Mouse (Mus musculus): ENCODE results near the gene Zranb3. TPM values are rescaled to one million over a fixed set of nuclear protein-coding genes. Genes with fewer than 3 reads are reported as not detected.
"Not testable (repeated sequence)": the region's sequence is repeated elsewhere in the genome, so short reads cannot be mapped to it uniquely, and the experiment has no call there.

Gene Zranb3
- polyA plus RNA-seq, 1 experiment from 2014 or later, result 1.4 TPM

- DNase-seq (ENCODE audit: low spot score) (no peak), ATAC-seq (ENCODE audit: low FRiP score, low TSS enrichment) (no peak)
- H3K27me3 ChIP-seq (ENCODE audit: control insufficient read depth, insufficient read depth, low read length), result no peaks in the 10 kb centered on the region
- no peak overlapping the region for H3K4me3 ChIP-seq (ENCODE audit: low read depth, low read length)
- WGBS, result 90% methylated on average over 2 of the region's 2 CpGs
- TF ChIP-seq EP300 (optimal IDR thresholded peaks at IDR 0.05), result no peak
- no peak for TF ChIP-seq CTCF (IDR thresholded peaks at IDR 0.05; ENCODE audit: low read depth)
- no peaks in the 10 kb centered on the region for H3K9me3 ChIP-seq (ENCODE audit: control insufficient read depth, low read length)
- no peaks in the 10 kb centered on the region for H3K36me3 ChIP-seq (ENCODE audit: control insufficient read depth, insufficient read depth, low read length)
- H3K9ac ChIP-seq (ENCODE audit: low read length), result no peak overlapping the region
- no peaks in the 10 kb centered on the region for H3K4me1 ChIP-seq (replicated peaks; ENCODE audit: control insufficient read depth, insufficient read depth)
- no peak overlapping the region for H3K27ac ChIP-seq (replicated peaks)
- no peak overlapping the region for H3K4me2 ChIP-seq (replicated peaks; ENCODE audit: low read depth)
Observed at GRCm38 (mm10) chr1:128009751-128010150, 93.1 kb downstream of the Zranb3 start.

GRCm38 (mm10) chr1:128006042-128006600, 96.7 kb downstream of the Zranb3 start:
- DNase-seq (ENCODE audit: low spot score); H3K36me3 ChIP-seq (ENCODE audit: control insufficient read depth, insufficient read depth, low read length); H3K4me2 ChIP-seq (replicated peaks; ENCODE audit: low read depth); H3K9ac ChIP-seq (ENCODE audit: low read length); ATAC-seq (ENCODE audit: low FRiP score, low TSS enrichment); H3K9me3 ChIP-seq (ENCODE audit: control insufficient read depth, low read length); H3K27me3 ChIP-seq (ENCODE audit: control insufficient read depth, insufficient read depth, low read length); H3K4me3 ChIP-seq (ENCODE audit: low read depth, low read length); H3K4me1 ChIP-seq (replicated peaks; ENCODE audit: control insufficient read depth, insufficient read depth); H3K27ac ChIP-seq (replicated peaks): not testable (repeated sequence)
- 88% methylated on average over 11 of the region's 11 CpGs for WGBS

DNA sequence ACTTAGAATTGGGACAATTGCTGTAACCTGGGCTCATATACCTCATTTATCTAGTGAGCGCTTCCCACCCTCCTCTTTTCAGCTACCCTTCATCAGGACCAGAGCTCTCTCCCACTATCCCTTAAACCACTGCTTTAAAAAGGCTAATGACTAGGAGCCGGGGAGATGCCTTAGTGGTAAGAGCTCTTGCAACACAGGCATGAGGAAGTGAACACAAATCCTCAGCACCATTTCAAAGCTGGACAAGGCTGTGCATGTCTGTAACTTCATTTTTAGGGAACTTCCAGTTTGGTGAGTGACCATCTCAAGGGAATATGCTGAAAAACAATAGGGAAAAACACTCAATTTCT, 98.5 kb downstream of the Zranb3 start:
- no peak for ATAC-seq (ENCODE audit: low FRiP score, low TSS enrichment)

DNA sequence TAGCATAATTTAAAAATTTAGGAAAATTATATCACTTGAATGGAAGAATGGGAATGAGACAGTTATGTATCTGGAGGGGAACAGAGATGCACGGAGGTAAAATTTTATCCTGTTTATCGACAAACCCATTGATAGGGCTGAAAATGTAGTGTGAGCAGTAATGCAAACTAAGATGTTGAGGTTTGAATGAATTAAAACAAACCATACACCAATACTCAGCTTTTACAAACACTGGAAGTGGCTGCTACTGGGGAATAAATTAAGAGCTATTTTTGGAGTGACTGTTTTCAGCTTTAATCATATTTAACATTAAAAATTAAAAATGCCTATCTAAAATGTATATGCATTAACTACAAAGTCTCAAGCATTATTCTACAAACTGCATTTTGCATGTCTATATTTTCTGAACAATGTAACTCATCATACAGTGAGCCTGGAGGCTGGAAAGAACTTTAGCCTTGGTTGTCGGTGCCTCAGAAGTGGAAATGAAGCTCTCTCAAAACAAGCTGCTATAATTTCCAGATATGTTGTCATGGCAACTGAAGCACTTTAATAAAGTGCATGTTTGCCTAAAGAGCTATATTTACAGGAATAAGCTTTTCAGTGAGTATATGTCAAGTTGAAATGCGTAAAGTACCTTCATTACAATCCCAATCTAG, 99.0 kb downstream of the Zranb3 start:
- Histone ChIP-seq H3K9me3 (ENCODE audit: control insufficient read depth, low read length) (no peaks in the 10 kb centered on the region), H3K4me3 (ENCODE audit: low read depth, low read length) (no peak overlapping the region), H3K4me2 (replicated peaks; ENCODE audit: low read depth) (no peak overlapping the region), H3K27ac (replicated peaks) (no peak overlapping the region), H3K4me1 (replicated peaks; ENCODE audit: control insufficient read depth, insufficient read depth) (no peaks in the 10 kb centered on the region), H3K9ac (ENCODE audit: low read length) (no peak overlapping the region), H3K27me3 (ENCODE audit: control insufficient read depth, insufficient read depth, low read length) (no peaks in the 10 kb centered on the region), H3K36me3 (ENCODE audit: control insufficient read depth, insufficient read depth, low read length) (no peaks in the 10 kb centered on the region)
- DNase-seq (ENCODE audit: low spot score), result no peak
- 83% methylated on average over 4 of the region's 4 CpGs for WGBS
- ATAC-seq (ENCODE audit: low FRiP score, low TSS enrichment), result no peak
- TF ChIP-seq CTCF (IDR thresholded peaks at IDR 0.05; ENCODE audit: low read depth), result no peak
- TF ChIP-seq EP300 (optimal IDR thresholded peaks at IDR 0.05), result no peak

More for the DNA sequence above, 98.5 kb downstream of the Zranb3 start:
- no peak overlapping the region for H3K4me3 ChIP-seq (ENCODE audit: low read depth, low read length)
- no peaks in the 10 kb centered on the region for H3K36me3 ChIP-seq (ENCODE audit: control insufficient read depth, insufficient read depth, low read length)
- H3K9me3 ChIP-seq (ENCODE audit: control insufficient read depth, low read length), result no peaks in the 10 kb centered on the region
- no peak overlapping the region for H3K9ac ChIP-seq (ENCODE audit: low read length)
- no peaks in the 10 kb centered on the region for H3K27me3 ChIP-seq (ENCODE audit: control insufficient read depth, insufficient read depth, low read length)
- 73% methylated on average over 2 of the region's 2 CpGs for WGBS
- H3K4me2 ChIP-seq (replicated peaks; ENCODE audit: low read depth), result no peak overlapping the region
- TF ChIP-seq EP300 (optimal IDR thresholded peaks at IDR 0.05), result no peak
- TF ChIP-seq CTCF (IDR thresholded peaks at IDR 0.05; ENCODE audit: low read depth), result no peak
- H3K4me1 ChIP-seq (replicated peaks; ENCODE audit: control insufficient read depth, insufficient read depth), result no peaks in the 10 kb centered on the region
- H3K27ac ChIP-seq (replicated peaks), result no peak overlapping the region
- DNase-seq (ENCODE audit: low spot score), result no peak

DNA sequence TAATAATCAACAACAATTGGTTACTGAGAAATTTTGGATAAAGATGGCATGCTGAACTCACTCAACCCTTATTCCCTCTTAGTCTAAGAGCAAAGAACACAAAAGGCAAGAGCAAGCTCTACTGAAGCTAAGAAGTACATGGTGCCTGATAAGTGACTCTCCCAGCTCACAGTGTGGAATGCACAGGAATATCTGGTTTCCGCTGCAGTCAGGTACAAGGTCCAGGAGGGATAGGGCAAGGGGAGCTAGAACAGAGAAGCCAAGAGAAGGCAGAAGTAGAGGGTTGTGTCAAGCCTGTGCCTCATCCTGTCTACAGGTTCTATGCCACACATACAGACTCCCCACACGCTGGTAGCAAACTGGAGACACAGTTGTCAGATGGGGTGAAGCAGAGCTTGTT, 100.7 kb downstream of the Zranb3 start:
- Histone ChIP-seq H3K4me2 (replicated peaks; ENCODE audit: low read depth) (no peak overlapping the region), H3K27ac (replicated peaks) (no peak overlapping the region), H3K4me1 (replicated peaks; ENCODE audit: control insufficient read depth, insufficient read depth) (no peaks in the 10 kb centered on the region), H3K27me3 (ENCODE audit: control insufficient read depth, insufficient read depth, low read length) (no peaks in the 10 kb centered on the region), H3K9me3 (ENCODE audit: control insufficient read depth, low read length) (no peaks in the 10 kb centered on the region), H3K36me3 (ENCODE audit: control insufficient read depth, insufficient read depth, low read length) (no peaks in the 10 kb centered on the region), H3K9ac (ENCODE audit: low read length) (no peak overlapping the region), H3K4me3 (ENCODE audit: low read depth, low read length) (no peak overlapping the region)
- TF ChIP-seq CTCF (IDR thresholded peaks at IDR 0.05; ENCODE audit: low read depth) (no peak), EP300 (optimal IDR thresholded peaks at IDR 0.05) (no peak)
- WGBS, result 97% methylated on average over 2 of the region's 2 CpGs
- ATAC-seq (ENCODE audit: low FRiP score, low TSS enrichment), result no peak
- no peak for DNase-seq (ENCODE audit: low spot score)

DNA sequence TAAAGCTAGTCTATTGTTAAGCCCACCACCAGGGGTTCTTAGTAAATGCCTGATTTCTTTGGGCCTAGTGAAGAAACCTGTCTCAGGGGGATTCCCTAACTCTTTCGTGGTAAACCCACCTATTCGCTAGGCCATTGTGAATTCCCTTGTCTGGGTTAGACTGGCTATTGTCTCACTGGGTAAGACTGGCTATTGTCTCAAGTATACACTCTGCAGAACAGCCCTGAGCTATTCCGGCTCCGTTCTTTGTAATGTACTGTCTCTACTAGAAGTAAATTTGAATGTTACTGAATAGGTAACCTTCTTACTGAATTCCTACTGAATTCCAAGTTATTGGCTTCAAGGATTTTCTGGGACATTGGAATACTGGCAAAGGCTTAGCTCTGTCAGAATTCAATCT, 101.9 kb downstream of the Zranb3 start:
- not testable (repeated sequence) for H3K9me3 ChIP-seq (ENCODE audit: control insufficient read depth, low read length); H3K4me2 ChIP-seq (replicated peaks; ENCODE audit: low read depth); H3K9ac ChIP-seq (ENCODE audit: low read length); H3K4me1 ChIP-seq (replicated peaks; ENCODE audit: control insufficient read depth, insufficient read depth); H3K36me3 ChIP-seq (ENCODE audit: control insufficient read depth, insufficient read depth, low read length); ATAC-seq (ENCODE audit: low FRiP score, low TSS enrichment); DNase-seq (ENCODE audit: low spot score); H3K27me3 ChIP-seq (ENCODE audit: control insufficient read depth, insufficient read depth, low read length); H3K27ac ChIP-seq (replicated peaks); H3K4me3 ChIP-seq (ENCODE audit: low read depth, low read length)
- WGBS, result 86% methylated on average over 4 of the region's 4 CpGs
